Mouse (Mus musculus) testis, adult 2 months (tissue): ENCODE results near the gene Dmrta2.

Experiments used
- CTCF ChIP-seq: fragments of 200-500 bp; IDR thresholded peaks from 2 replicates; pipeline ENCODE4 v1.5.1; 2012; ENCODE audit warnings: low read depth, mild to moderate bottlenecking, inconsistent platforms, low read length, moderate library complexity; ENCODE audit not compliant: control insufficient read depth, insufficient read depth, insufficient replicate concordance
- POLR2A ChIP-seq: fragments of 200-500 bp; IDR thresholded peaks from 2 replicates; pipeline ENCODE4 v1.6.1; 2012; ENCODE audit warnings: low read depth, mild to moderate bottlenecking, inconsistent platforms, low read length, moderate library complexity; ENCODE audit not compliant: control insufficient read depth

DNA sequence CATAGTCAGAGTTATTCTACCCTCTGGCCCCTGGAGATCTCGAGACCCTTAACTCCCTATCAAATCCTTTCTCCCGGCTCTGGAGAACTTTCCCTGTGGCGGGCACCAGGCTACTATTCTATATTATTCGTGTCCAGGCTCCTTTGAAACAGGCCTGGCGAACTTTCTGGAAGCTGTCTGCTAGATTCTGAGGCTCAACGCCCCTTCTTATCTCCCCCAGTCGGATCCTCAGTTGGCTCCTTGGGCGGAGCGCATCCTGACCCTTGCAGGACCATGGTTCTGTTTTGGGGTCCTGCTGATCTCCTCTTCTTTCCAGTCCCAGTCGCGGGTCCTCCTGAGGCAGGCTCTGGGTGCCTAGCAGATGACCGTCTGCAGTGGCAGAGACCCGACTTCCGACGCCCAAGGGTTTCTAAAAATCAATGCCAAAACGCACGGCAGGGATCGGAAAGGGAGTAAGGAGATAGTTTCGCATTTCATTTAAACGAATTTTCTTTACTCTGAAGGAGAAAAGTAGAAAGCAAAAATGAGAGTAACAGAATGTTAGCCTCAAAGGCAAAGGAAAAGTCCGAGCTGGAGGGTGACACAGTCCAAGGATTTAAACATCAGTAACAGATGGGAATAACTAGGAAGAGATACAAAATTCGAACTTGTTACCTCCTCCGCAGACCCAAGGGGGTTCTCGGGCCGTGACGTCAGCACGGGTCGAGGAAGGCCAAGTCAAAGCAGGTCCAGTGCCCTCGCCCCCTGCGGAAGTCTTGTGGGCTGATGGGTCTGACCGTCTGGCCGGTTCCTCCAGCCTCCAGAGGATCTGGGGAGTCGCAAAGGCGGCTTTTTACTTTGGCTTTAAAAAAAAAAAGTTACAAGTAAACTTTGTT, 1.3 kb upstream of the Dmrta2 start:
- no peak for TF ChIP-seq CTCF
- no peak for TF ChIP-seq POLR2A
